Mouse (Mus musculus) kidney, postnatal 4 days (tissue): ENCODE results near the gene Dph5.

ENCODE experiments used
- DNase-seq, 2 experiments: peaks; one replicate each; pipeline ENCODE4 v3.0.0; 2021; ENCODE audit warnings: mixed read lengths in 2 of 2

Gene Dph5

DNA sequence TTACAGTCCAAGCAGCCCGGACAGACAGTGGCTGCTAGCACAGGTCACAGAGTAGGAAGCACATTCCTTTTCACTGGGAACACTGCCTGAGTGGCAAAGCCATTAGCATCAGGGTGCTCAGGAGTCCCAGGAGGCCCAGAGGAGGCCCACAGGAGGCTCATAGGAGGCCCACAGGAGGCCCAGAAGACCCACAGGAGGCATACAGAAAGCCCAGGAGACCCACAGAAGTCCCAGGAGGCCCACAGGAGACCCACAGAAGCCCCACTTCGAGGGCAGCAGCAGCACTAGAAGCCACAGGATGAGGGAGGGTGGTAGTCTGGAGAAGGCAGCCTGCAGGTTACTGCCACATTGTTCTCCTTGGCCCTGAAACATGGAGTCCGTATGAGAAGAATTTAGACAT, 65.5 kb downstream of the Dph5 start:
- DNase-seq: no peak

- no peak for DNase-seq
Measured at GRCm38 (mm10) chr3:115957223-115957622, 69.6 kb downstream of the Dph5 start.

- DNase-seq: no peak
Measured at GRCm38 (mm10) chr3:115961311-115962027, 73.8 kb downstream of the Dph5 start.

DNA sequence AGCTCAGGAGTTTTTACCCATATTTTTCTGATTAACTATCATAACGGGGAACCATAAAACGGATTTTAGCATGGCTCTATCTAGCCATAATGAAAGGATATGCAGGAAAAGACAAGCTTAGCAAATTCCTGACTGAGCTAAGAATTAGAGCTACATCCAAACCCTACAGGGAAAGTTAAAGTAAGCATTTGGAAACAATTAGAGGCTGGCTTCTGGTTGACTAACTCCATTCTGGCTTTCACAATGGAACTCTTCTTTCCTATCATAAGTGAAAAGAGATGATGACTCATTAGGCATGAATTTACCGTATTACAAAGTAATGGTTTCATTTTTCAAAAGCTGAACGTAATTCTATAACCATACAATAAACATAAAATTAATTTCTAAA, 74.4 kb downstream of the Dph5 start:
- DNase-seq: no peak

DNA sequence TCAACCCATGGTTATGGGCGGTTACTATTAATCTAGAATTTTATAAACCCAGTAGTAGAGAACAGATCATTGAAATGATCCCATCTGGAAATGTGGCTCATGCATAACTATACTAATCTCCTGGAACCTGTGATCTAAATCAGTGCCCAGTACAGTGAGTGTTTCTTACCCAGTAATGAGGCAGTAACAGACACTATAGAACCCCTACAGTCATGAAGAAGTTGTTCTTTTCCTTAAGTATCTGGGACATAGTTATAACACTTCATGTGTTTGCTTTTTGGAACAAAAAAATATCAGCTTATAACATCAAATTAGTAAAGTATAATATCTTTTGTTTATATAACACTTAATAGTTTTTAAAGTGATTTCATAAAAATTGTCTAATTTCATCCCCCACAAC, 76.0 kb downstream of the Dph5 start:
- DNase-seq: no peak

- DNase-seq: no peak
Measured at GRCm38 (mm10) chr3:115964071-115964470, 76.4 kb downstream of the Dph5 start.

DNA sequence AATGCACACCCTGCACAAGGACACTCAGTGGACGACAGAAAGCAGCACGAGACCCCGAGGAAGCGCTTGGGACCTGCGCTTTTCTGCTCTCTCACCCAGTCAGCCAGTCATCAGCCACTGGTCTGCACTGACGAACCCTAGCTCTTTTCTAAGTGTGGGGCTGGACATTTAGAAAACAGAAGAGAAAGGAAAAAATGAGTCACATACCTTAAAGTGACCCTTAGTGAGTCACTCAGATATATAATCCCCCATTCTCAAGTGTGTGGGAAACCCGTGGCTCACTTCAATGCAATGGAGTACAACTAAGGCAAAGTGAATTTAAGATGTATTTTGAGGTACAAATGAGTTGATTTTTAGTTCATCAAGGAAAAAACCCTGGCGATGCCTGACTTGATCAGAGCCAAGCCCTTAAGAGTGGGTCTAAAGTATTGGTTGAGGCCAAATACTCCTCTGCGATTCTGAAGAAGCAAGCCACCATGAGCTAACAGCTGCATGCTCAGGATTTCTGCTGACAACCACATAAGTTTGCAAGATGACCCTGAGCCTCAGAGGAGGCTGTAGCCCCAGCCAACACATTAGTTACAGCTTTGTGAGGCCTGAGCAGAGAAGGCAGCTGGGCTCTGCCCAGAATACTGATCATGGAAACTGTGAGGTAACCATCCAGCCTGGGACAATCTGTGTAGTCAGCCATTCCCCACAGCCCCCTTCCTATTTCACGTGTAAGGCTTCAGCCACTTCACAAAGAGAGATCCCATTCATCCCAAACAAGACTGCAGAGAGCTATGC, 81.3 kb downstream of the Dph5 start:
- no peak for DNase-seq

DNA sequence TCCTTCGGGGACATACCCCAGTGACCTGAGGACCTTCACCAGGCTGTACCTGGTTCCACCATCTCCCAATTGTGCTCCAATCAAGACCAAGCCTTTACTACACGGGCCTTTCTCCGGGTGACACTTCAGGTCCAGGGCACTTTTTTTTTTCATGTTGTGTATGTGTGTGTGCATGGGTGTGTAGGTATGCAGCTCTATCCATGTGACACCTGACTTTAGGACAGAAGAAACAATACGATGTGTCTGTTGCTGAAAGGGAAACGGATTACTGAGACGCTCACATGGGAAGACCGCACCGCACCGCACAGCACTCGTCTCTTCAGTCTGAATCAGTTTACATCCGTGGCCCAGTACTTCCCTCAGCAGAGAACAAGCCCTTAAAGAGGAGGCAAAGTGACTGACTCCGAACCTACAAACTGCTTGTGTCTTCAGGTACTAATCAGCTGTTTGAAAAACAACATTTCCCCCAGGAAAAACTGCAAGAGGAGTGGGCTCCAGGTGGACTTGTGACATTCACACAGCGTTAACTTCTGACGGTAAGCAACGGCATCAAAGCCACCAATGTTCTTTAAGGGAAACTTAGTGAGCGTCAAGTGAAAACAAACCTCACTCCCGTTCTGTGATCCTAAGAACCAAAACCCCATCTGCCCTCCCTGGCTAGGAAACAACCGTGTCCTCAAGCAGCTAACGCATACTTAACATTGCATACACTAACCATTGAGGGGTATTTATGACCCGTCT, 83.6 kb downstream of the Dph5 start:
- no peak for DNase-seq

- DNase-seq: no peak
Measured at GRCm38 (mm10) chr3:115971891-115972646, 84.4 kb downstream of the Dph5 start.

- DNase-seq: no peak
Measured at GRCm38 (mm10) chr3:115974228-115974627, 86.6 kb downstream of the Dph5 start.

DNA sequence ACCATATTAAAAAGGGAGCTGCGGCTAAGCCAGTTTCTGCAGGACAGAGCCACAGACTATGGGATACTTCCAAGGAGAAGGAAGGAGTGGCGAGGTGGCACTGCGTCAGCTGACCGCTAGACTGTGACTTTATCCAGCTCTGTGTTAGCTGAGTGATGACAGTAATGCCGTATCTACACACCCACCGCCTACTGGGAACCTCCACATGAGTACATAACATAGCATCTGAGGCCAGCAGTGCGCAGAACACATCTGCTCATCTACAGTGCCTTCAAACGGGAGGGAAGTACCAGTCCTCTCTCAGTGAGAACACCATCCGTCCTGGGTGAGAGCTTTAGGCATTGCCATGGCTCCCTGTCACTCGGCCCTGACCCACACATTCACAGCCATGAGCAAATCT, 87.4 kb downstream of the Dph5 start:
- DNase-seq: no peak

- no peak for DNase-seq
Measured at GRCm38 (mm10) chr3:115979000-115979399, 91.4 kb downstream of the Dph5 start.

GRCm38 (mm10) chr3:115983217-115983616, 95.6 kb downstream of the Dph5 start:
- no peak for DNase-seq
